Mouse (Mus musculus) kidney, postnatal 0 days (tissue): ENCODE data around the gene Jmjd8. TPM values are rescaled to one million over a fixed set of nuclear protein-coding genes. Genes with fewer than 3 reads are reported as not detected.

Source experiments
- ATAC-seq: fragments of 200-750 bp; cut with Nextera tagmentation; replicated peaks from 2 replicates; pipeline ENCODE4 v1.8.0; 2017; ENCODE audit warnings: low read depth, moderate number of reproducible peaks, moderate TSS enrichment, moderate library complexity; ENCODE audit not compliant: low FRiP score
- DNase-seq: peaks from one replicate; pipeline ENCODE4 v3.0.0-alpha.2; 2016; ENCODE audit warnings: low spot score
- H3K27ac ChIP-seq: fragments of 300-500 bp; sonication (generic); 2 replicates; pipeline ENCODE4 v1.5.1; 2014; ENCODE audit warnings: mild to moderate bottlenecking
- H3K27me3 ChIP-seq: fragments of 300-500 bp; sonication (generic); 2 replicates; pipeline ENCODE4 v1.6.1; 2014; ENCODE audit warnings: low read length, mixed read lengths; ENCODE audit not compliant: insufficient read depth
- H3K36me3 ChIP-seq: fragments of 300-500 bp; sonication (generic); 2 replicates; pipeline ENCODE4 v1.6.1; 2014; ENCODE audit warnings: low read length, mixed read lengths; ENCODE audit not compliant: insufficient read depth
- H3K4me1 ChIP-seq: fragments of 300-500 bp; sonication (generic); replicated peaks from 2 replicates; pipeline ENCODE4 v1.6.1; 2014; ENCODE audit warnings: antibody characterized with exemption, low read length, mixed read lengths; ENCODE audit not compliant: insufficient read depth
- H3K4me2 ChIP-seq: fragments of 300-500 bp; sonication (generic); 2 replicates; pipeline ENCODE4 v1.6.1; 2014; ENCODE audit warnings: mild to moderate bottlenecking, low read length, moderate library complexity, mixed read lengths
- H3K4me3 ChIP-seq: fragments of 300-500 bp; sonication (generic); replicated peaks from 2 replicates; pipeline ENCODE4 v1.5.1; 2014; ENCODE audit warnings: low read depth, low read length
- H3K9ac ChIP-seq: fragments of 300-500 bp; sonication (generic); 2 replicates; pipeline ENCODE4 v1.6.1; 2014; ENCODE audit warnings: low read depth, low read length
- H3K9me3 ChIP-seq: fragments of 300-500 bp; sonication (generic); replicated peaks from 2 replicates; pipeline ENCODE4 v1.6.1; 2016; ENCODE audit warnings: low read length, inconsistent platforms, mixed read lengths
- CTCF ChIP-seq: IDR thresholded peaks from 2 replicates; pipeline ENCODE4 v1.5.1; 2016; ENCODE audit warnings: antibody characterized with exemption, low read depth, mild to moderate bottlenecking, moderate library complexity
- WGBS: fragments of 180-500 bp; shearing (Covaris S2); extraction: QIAGEN DNeasy Blood & Tissue Kit; methylation state at CpG from one replicate; pipeline ENCODE4 v1.1.7; 2014; 5-methylcytosine and 5-hydroxymethylcytosine counted together
- polyA plus RNA-seq: library from polyadenylated mRNA; unstranded; fragments of >200 nt; fragmentation: Nextera tagmentation; extraction: Ambion mirVana; gene quantifications from 2 replicates; pipeline ENCODE4 v1.2.1, GENCODE M21; 2015

Gene Jmjd8
- polyA plus RNA-seq, 1 experiment from 2014 or later, result 53.1 TPM

DNA sequence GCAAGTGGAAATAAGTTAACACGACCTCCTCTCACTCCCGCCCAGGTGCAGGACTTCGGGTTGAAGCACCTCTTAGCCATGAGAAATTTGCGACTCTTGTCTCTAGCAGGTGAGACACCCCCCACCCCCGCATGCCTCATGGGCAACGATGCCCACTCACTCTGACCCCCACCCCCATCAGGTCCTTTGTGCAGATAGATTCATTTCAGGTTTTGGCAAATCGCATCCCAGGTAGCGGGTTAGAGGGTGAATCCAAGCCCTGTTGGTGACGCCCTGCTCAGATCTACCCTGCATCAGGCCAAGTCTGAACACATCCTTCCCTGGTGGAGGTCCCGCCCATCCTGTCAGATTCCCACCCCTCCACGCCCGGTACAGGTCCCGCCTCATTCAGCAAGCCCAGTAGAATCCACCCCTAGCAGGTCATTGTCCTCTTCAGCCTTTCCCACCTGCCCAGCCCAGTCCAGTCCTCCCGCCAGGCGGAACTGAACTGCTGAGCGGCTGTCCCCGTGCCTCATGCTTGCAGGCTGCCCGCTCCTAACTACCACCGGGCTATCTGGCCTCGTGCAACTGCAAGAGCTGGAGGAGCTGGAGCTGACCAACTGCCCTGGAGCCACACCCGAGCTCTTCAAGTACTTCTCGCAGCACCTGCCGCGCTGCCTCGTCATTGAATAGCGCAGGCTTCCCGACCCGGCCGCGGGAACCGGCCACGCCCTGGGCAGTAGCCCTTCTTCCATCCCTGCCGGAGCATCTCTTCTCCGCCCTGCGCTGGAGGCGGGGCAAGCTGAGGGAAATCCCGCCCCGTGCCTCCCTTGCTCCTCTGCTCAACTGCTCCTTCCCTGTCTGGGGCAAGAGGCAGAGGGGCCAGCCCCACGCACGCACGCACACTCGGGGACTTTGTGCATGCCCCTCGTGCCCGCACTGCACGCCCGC is 9.6 kb upstream of the Jmjd8 start:
- Histone ChIP-seq H3K27ac (no peak overlapping the region), H3K4me1 (peaks cover 4% of the 10 kb centered on the region), H3K36me3 (no peaks in the 10 kb centered on the region), H3K27me3 (peaks cover 15% of the 10 kb centered on the region), H3K9ac (no peak overlapping the region), H3K4me3 (no peak overlapping the region; the same call in 1 of the 2 replicates), H3K9me3 (no peaks in the 10 kb centered on the region), H3K4me2 (peak overlapping the region; percentile 30)
- TF ChIP-seq CTCF, result no peak
- WGBS, result 8% methylated on average over 46 of the region's 46 CpGs
- DNase-seq (no peak), ATAC-seq (peak; percentile 30; the same call in 1 of the 2 replicates)

GRCm38 (mm10) chr17:25823452-25823851 is 5.2 kb upstream of the Jmjd8 start, which contains the start of gene Wdr24:
Gene Wdr24, plus strand, starts transcription at chr17:25823627.
- peak within 1 kb of the TSS; percentile 58 for H3K9ac ChIP-seq
- WGBS, result under 1% methylated on average over 18 of the region's 18 CpGs
- H3K4me1 ChIP-seq, result peaks cover 16% of the 10 kb centered on the region
- TF ChIP-seq CTCF, result no peak; the same call in 1 of the 2 replicates
- H3K27ac ChIP-seq, result no peak within 1 kb of the TSS; the same call in 1 of the 2 replicates
- H3K4me2 ChIP-seq, result peak within 1 kb of the TSS; percentile 77
- H3K27me3 ChIP-seq, result peaks cover 15% of the 10 kb centered on the region
- peak; percentile 94 for DNase-seq
- H3K4me3 ChIP-seq, result peak within 1 kb of the TSS; percentile 51
- no peaks in the 10 kb centered on the region for H3K9me3 ChIP-seq
- ATAC-seq, result peak; percentile 31; the same call in 1 of the 2 replicates
- H3K36me3 ChIP-seq, result peaks cover 19% of the 10 kb centered on the region; the same call in 1 of the 2 replicates

- Histone ChIP-seq H3K27me3 (peaks cover 9% of the 10 kb centered on the region), H3K4me3 (peak overlapping the region; percentile 51), H3K9me3 (no peaks in the 10 kb centered on the region), H3K4me1 (peaks cover 20% of the 10 kb centered on the region), H3K36me3 (peaks cover 19% of the 10 kb centered on the region; the same call in 1 of the 2 replicates), H3K9ac (peak overlapping the region; percentile 58), H3K27ac (no peak overlapping the region; the same call in 1 of the 2 replicates), H3K4me2 (peak overlapping the region; percentile 77)
- ATAC-seq (no peak), DNase-seq (no peak)
- 68% methylated on average over 17 of the region's 17 CpGs for WGBS
- no peak for TF ChIP-seq CTCF
Observed at GRCm38 (mm10) chr17:25824362-25825142, 4.1 kb upstream of the Jmjd8 start.

- WGBS, result 86% methylated on average over 6 of the region's 6 CpGs
- H3K4me2 ChIP-seq, result no peak overlapping the region
- TF ChIP-seq CTCF, result no peak
Observed at GRCm38 (mm10) chr17:25825311-25825710, 3.4 kb upstream of the Jmjd8 start.

GRCm38 (mm10) chr17:25825984-25826570 is 2.6 kb upstream of the Jmjd8 start:
- H3K27ac ChIP-seq, result no peak overlapping the region
- H3K4me2 ChIP-seq, result no peak overlapping the region
- no peak for ATAC-seq
- no peaks in the 10 kb centered on the region for H3K27me3 ChIP-seq
- no peak for DNase-seq
- H3K4me3 ChIP-seq, result no peak overlapping the region
- H3K9ac ChIP-seq, result no peak overlapping the region
- H3K4me1 ChIP-seq, result peaks cover 27% of the 10 kb centered on the region
- no peak for TF ChIP-seq CTCF
- WGBS, result 93% methylated on average over 27 of the region's 27 CpGs
- peaks cover 30% of the 10 kb centered on the region for H3K36me3 ChIP-seq
- H3K9me3 ChIP-seq, result no peaks in the 10 kb centered on the region

More at GRCm38 (mm10) chr17:25825311-25825710, 3.4 kb upstream of the Jmjd8 start:
- H3K4me3 ChIP-seq, result no peak overlapping the region
- H3K4me1 ChIP-seq, result peaks cover 26% of the 10 kb centered on the region
- H3K27ac ChIP-seq, result no peak overlapping the region
- H3K27me3 ChIP-seq, result peaks cover 2% of the 10 kb centered on the region; the same call in 1 of the 2 replicates
- ATAC-seq (no peak), DNase-seq (no peak)
- H3K9me3 ChIP-seq, result no peaks in the 10 kb centered on the region
- no peak overlapping the region for H3K9ac ChIP-seq
- H3K36me3 ChIP-seq, result peaks cover 22% of the 10 kb centered on the region
